ENCODE assay signal across 27 mouse cellular contexts in the genomic region with DNA sequence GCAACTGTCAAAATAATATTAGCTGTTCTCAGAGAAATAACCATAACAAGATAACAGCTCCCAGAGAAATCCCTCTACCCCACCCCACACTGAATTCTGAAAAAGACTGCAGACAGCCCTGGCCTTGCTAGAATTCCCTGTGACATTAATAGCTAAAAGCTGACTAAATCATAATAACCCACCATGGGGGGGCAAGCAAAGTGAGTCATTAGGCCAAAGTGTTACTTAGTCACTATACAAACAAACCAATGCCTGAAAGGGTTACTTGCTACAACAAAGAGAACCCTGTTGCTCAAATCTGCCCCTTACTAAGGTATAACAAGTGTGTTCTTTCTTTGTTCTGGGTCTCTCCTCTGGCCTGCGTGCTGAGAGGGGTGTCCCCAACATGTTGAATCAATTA.
"Had no signal": no experiment of that assay in that cellular context is flagged by ENCODE, and none has a peak within 500 bp of the region (broad histone marks: within the 10 kb centered on the region; RNA-seq: fewer than 3 reads in every experiment).

No protein-coding gene starts in this region.

- H3K4me3 ChIP-seq: gastrocnemius, adult 2 months; heart, adult 2 months; heart, embryonic 13.5 days; heart, embryonic 15.5 days; hindbrain, embryonic 10.5 days; hindbrain, embryonic 12.5 days; intestine, embryonic 15.5 days; layer of hippocampus, adult 2 months; left cerebral cortex, adult 2 months; limb, embryonic 10.5 days; limb, embryonic 12.5 days; liver, embryonic 13.5 days had no signal

- ATAC-seq: hindbrain, embryonic 16.5 days; inflammation-experienced regulatory T-cells, adult 6 months; intestine, embryonic 15.5 days; intestine, postnatal 0 days had no signal

- H3K27me3 ChIP-seq: heart, embryonic 13.5 days; heart, embryonic 15.5 days; hindbrain, embryonic 12.5 days; intestine, embryonic 15.5 days; limb, embryonic 12.5 days; liver, embryonic 13.5 days had no signal

- H3K9ac ChIP-seq: heart, embryonic 13.5 days; heart, embryonic 15.5 days; hindbrain, embryonic 12.5 days; hindbrain, embryonic 14.5 days; intestine, embryonic 15.5 days; limb, embryonic 12.5 days; liver, embryonic 13.5 days had no signal

- H3K36me3 ChIP-seq: heart, embryonic 13.5 days; heart, embryonic 15.5 days; hindbrain, embryonic 10.5 days; hindbrain, embryonic 12.5 days; intestine, embryonic 15.5 days; limb, embryonic 10.5 days; limb, embryonic 12.5 days; liver, embryonic 13.5 days had no signal

- DNase-seq: gastrocnemius, adult 2 months; gastrocnemius, postnatal 10 days; gastrocnemius, postnatal 25 days; heart, adult 2 months; heart, postnatal 4 days; kidney, adult 18-20 months; kidney, adult 8-10 months; kidney, postnatal 10 days; kidney, postnatal 25 days; kidney, postnatal 4 days; liver; liver, embryonic 13.5 days had no signal

- H3K9me3 ChIP-seq: hindbrain, embryonic 10.5 days; hindbrain, embryonic 12.5 days; intestine, embryonic 15.5 days; limb, embryonic 10.5 days had no signal

- H3K4me1 ChIP-seq: heart, embryonic 13.5 days; heart, embryonic 15.5 days; hindbrain, embryonic 10.5 days; hindbrain, embryonic 12.5 days; intestine, embryonic 15.5 days; limb, embryonic 10.5 days; limb, embryonic 12.5 days; liver, embryonic 13.5 days had no signal

- H3K27ac ChIP-seq: gastrocnemius, adult 2 months; heart, adult 2 months; heart, embryonic 13.5 days; heart, embryonic 15.5 days; hindbrain, embryonic 10.5 days; hindbrain, embryonic 12.5 days; hindbrain, embryonic 14.5 days; intestine, embryonic 15.5 days; layer of hippocampus, adult 2 months; left cerebral cortex, adult 2 months; limb, embryonic 10.5 days; limb, embryonic 12.5 days; liver, embryonic 13.5 days had no signal

- H3K4me2 ChIP-seq: heart, embryonic 11.5 days; heart, embryonic 13.5 days; heart, embryonic 15.5 days; hindbrain, embryonic 12.5 days; hindbrain, embryonic 14.5 days; intestine, embryonic 15.5 days; limb, embryonic 12.5 days; liver, embryonic 11.5 days; liver, embryonic 13.5 days had no signal
